Mouse (Mus musculus): ENCODE data around the gene Itga6.

DNA sequence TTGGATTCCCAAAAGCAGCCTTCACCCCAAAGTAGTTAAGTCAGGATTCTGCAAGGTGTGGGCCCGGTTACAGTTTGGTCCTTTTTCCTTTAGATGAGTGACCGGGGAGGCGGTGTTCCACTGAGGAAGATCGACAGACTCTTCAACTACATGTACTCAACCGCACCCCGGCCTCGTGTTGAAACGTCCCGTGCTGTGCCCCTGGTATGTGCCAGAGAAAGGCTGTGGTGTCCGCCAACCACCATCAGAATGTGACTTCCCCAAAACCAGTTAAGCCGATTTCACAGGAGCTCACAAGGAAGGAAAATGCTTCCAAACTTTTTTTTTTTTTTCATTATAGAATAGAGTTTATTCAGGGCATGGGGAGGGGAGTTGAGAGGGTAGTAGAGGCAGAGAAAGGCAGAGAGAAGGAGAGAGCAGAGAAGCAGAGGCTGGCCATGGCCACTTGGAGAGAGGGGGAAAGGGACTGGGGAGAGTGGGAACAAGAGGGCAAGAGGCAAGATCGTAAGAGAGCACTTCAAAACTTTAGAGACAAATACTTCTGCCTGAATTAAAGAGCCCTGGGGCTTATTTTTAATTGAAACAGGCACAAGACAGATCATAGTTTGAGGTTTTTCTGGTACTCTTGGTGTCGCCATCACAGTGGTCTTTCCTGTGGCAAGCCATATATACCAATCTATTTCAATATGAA, 150.3 kb downstream of the Itga6 start:
- TF ChIP-seq CTCF (IDR thresholded peaks at IDR 0.05): no peak
- no peak for TF ChIP-seq EP300 (IDR thresholded peaks at IDR 0.05; ENCODE audit: insufficient read depth, low read depth, low read length)

Data from heart, adult 2 months (tissue).